Mouse (Mus musculus): ENCODE data around the gene Rpl21.
A peak's percentile ranks its signal among the peaks of the same experiment; 100 is the strongest.

GRCm38 (mm10) chr5:146844301-146844941 is 11.7 kb downstream of the Rpl21 start:
- TF ChIP-seq CTCF (IDR thresholded peaks at IDR 0.05; ENCODE audit: extremely low read depth, insufficient read depth, low read length) = peak; percentile 43
- no peak for TF ChIP-seq POLR2A (IDR thresholded peaks at IDR 0.05; ENCODE audit: extremely low read depth, insufficient read depth, low read length)

Data from cortical plate, adult 2 months (tissue).